Mouse (Mus musculus): Measurements from ENCODE around the gene Pip5kl1. TPM values are rescaled to one million over a fixed set of nuclear protein-coding genes. Genes with fewer than 3 reads are reported as not detected.

Gene Pip5kl1
- total RNA-seq, 2 experiments from 2014 or later, result not detected

DNA sequence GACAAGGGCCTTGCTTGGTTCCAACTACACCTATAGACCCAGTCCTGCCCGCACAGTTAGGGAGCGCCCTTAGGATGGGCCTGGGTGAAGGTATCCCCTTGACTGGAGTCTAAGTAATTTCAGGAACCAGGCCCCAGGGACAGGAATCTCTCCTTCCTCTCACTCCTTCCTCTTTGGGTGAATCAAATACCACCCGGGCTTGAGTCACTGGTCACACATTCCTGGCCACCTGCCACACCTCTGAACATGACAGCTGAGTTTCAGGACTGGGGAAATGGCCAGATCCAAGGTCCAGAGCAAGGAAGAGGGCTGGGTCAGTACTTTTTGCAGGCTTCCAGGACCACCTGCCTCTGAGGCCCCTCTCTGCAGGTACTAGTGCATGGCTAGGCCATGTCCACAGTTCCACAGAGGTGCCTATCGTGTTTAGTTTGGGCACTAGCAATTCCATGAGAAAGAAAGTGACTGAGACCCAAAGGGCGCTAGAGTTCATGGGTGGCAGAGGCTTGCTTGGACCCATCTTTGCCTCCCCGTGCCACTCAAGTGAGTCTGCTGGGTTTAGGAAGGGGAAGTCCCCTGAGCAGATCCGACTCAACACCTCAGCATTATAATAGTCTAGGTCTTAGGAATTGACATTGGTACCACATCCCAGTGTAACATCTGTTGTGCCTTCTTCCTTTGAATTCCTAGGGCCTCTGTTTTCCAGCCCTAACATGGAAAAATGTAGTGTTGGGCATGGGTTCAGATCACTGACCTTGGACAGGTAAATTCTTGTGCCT is 26.4 kb upstream of the Pip5kl1 start:
- DNase-seq, result peak; percentile 45

DNA sequence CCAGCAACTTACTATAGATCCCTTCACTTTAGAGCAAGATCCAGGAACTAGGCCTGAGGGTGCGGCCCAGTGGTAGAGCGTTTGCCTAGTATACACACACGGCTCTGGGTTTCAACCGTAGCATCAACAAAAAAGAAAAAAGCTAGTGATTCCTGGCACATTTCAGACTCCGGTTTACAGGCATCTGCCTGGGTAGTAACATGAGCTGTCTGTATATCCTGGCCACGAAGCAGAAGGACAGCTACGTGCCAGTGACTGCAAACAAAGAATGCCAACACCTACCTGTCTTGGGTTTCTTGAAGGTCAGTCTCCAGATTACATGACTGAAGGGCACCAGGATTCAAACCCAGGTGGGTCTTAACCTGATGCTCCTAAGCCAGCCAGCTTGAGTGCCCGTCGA is 25.4 kb upstream of the Pip5kl1 start:
- DNase-seq, result no peak

DNA sequence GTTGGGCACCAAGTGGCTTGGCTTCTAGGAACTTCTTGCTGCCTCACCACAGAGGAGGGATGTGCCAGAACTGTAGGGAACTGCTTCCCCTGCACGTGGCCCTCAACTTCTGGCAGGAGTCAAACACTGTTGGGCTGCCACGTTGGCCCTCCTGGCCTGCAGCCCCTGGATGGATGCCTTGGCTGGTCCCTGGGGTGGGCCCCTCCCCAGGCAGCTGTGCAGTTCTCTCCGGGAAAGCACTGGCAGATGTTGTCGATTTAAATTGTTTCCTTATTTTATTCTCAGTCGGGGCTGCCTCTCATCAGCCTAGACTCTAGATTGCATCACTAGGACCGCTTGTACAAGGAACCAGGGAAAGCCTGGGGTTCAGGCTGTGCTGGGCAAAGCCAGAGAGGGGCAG is 24.8 kb upstream of the Pip5kl1 start:
- DNase-seq, result peak; percentile 93

DNA sequence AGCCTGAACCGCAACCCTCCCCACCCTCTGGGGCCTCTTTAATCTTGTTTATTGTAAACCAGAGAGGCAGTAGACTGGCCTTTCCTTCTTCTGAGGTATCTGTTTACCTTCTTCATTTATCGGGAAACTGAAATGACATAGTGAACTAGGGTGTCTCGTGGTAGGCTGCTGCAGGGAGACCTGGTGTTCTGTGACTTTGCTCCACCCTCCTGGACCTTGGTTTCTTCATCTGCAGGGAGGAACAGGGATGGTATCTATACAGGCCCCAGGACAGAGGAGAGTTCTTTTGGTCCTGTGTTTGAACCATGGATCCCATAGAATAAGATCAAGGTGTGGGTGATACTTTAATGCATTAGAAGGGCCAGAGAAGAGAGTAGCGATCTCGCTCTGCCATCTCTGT is 23.4 kb upstream of the Pip5kl1 start:
- no peak for DNase-seq

DNA sequence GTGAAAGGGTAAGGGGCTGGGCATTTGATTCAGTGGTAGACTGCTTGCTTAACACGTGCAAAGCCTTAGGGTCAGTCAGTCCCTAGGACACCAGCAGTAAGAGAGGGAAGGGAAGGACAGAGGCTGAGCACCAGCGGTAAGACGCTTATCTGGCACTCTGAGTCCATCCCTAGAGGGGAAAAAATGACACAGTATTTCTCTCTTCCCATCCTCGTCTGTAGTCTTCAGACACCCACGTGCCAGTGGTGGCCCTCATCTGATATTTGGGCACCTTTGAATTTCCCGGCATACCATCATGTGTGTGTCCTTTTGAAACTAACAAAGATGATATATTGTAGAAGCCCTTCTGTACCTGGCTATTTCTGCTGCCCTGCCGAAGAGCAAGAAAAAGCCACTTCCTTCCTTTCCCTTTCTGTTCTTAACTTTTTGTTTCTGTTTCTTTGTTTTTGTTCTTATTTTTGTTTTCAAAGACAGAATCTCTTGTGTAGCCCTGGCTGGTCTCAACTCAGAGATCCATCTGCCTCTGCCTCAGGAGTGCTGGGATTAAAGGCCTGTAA is 20.9 kb upstream of the Pip5kl1 start:
- DNase-seq, result no peak

DNA sequence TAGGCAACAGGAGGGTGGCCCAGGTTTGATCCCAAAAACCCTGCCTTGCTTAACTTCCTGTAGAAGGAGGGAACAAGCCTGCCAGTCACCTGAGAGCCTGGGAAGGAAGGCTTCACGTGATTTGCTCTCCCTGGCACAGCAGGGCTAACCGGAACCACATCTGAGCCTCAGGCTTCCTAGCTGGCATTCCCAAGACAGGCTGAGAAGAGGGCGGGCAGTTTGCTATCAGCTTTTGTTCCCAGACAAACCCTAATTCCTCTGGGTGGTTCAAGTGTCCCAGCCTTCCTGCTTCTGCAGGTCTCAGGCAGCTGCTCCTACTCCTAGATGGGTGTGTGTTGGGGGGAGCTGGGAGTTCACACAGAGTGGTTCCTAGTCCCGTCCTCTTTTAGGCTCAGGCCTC is 19.1 kb upstream of the Pip5kl1 start:
- no peak for DNase-seq

DNA sequence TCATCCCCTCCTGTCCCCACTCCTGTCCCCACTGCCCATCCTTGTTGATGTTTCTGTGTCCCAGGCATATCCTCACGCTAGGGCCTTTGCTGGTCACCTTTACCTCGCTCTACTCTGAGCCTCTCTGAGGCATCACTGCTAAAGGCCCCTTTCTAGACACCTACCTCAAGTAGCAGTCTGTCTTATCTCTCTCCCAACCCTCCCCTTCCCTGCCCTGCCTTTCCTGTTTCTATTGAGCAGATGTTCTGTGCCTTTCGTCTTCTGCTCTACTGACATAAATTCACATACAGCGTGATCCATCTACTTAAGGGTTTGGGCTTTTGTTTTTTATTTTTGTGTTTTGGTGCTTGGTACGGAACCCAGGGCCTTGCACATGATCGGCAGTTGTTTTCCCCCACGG is 18.6 kb upstream of the Pip5kl1 start:
- DNase-seq, result no peak

DNA sequence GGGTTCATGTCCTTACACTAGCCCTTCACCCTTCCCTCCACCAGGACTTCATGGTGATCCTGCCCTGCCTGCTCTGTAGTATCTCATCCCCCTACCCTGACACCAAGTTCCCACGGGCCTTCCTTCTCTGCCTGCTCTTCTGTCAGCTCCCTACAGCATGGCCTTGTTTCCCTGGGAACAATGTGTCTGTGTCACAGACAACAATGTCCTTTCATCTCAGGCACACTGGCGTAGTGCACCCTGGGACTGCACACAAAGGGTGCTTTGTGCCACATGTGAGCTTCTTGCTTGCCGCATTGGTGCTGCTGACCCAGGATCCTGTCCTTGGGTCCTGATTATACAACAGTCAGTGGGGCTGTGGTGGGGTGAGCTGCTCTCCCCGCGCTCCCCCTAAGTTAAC is 15.0 kb upstream of the Pip5kl1 start:
- no peak for DNase-seq

DNA sequence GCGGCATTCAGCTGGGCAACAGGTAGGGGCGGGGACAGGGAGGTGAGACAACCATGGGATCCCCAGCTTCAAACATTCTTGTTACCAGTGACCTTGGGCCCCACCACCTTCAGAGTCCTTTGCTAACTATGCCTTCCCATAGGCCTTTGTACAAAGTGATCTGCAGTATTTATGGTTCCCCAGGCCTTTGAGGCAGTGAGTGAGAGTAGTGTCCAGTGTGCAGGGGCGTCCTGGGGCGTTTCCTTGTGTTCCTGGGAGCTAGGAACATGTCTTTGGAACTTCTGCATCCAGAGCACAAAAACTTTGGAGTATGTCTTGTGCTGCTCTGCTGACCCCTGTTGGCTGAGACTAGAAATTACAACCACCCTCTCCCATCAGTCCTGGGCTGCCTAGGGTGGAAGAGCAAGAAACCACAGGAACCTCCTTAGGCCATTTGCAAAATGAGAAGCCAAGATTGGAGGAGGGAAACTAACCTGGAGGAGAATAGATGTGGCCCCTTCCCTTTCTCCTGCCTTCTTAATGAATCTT is 8.0 kb upstream of the Pip5kl1 start:
- peak; percentile 54 for DNase-seq

DNA sequence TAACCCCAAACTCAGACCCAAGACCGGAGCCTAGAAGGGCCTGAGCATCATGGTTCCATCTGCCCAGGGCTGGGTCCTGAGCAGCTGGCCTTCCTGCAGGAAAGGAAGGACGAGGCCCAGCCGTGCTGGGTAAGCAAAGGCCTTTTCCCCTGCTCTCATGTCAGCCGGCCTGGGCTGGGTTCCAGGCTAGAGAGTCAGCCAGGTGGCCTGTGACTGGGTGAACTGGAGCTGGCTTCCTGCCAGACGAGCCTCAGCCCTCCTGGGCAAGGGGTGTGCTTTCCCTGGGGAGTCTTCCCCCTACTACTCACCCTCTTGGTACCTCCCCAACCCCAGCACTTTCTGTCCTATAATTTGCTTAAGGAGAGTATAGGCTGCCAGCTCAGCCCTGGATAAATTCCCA is 6.4 kb upstream of the Pip5kl1 start:
- DNase-seq, result peak; percentile 52

DNA sequence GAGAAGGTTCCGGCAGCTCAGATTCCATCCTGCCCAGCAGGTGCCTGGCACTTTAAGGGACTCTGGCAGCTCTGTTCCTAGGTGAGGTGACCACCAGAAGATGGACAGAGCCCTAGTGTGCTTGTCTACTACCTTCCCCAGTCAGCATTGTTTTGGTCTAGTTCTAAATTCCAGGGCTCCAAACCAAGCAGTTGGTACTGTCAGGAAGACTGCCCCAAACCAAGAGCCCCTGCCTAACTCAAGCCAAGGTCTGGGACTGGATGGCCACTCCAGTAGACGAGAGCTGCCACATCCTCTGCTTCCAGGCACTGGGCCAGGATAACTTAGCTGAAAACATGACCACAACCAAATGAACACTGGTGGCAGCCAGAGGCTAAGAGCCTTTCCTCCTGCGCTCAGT is 5.7 kb upstream of the Pip5kl1 start:
- DNase-seq, result no peak

DNA sequence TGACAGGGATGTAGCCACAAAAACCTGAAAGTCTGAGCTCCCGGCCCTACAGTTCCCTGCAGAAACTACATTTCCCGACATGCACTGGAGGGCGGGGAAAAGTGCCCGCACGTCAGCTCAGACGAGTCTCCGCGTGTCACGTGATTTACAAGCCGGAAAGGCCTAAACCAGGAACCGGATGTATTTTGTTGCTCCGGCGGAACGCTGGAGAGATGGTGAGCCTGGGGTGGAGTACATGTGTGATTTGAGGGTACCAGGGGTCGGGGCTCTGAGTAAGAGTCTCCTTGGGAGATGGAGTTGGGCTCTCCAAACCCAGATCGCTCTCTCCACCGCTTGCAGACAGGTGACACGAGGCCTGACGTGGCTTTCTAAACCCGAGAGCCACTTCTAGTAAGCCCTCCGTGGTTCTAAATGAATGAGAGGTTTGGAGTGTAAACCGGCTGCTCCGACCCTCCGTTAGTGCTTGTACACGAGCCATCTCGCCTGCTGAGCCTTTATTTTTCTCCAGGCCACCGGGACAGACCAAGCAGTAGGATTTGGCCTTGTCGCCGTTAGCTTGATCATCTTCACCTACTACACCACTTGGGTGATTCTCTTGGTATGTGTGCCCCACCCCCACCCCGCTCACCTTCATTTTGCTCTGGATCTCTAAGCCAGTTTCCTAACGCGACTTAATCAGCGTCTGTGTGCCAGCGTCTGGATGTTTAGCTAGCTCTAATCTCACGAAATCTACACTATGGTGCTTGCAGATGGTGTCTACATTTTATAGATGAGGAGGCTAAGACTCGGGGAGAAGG is 3.7 kb upstream of the Pip5kl1 start, which contains the start of gene Dpm2:
TSS of gene Dpm2 (plus strand) at position 161 of the 797 bp plus-strand sequence.
- peak; percentile 89 for DNase-seq

DNA sequence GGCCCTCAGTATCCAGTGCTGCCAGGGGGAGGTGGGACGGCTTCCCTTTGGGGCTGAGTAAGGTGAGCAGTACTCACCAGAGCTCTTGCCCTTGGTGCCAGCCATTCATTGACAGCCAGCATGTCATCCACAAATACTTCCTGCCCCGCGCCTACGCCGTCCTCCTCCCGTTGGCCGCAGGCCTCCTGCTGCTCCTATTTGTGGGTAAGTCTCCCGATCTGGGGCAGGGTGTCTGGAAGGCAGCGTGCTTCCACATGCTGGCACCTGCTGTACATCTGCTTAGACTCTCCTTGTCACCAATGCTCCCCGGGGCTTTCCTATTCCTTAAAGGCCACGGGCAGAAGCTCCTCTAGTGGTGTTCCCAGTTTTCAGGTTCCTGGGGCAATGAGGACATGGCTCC is 2.4 kb upstream of the Pip5kl1 start:
- DNase-seq, result no peak

DNA sequence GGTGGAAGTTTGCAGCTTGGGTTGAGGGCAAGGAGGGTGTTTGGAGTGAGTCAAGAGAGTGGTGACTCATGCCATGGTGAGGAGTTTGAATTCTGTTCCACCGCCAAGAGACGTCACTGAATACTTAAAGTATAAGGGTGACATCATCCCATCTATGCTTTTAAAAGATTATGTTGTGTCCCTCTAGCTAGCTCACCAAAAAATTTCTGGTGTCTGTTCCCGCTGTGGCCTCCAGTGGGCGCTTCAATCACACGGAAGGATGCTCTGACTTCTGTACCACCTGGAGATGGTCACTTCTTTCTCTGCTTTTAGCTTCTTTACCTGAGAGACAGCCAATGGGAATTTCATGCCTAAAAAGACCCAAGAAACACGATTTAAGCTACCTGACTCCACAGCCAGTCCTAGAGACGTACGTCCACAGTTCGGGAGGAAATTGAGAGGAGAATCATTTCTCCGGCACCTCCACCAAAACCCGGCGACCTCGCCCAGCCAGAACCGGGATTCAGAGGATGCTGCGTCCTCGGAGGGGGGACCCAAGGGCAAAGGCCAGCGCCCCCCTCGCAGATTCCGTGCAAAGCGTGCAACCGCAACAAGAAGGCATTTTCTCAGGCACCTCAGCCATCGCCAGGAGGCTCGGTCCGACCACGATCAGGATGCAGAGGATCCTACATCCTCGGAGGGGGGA is 446 bp downstream of the Pip5kl1 start:
- no peak for DNase-seq

DNA sequence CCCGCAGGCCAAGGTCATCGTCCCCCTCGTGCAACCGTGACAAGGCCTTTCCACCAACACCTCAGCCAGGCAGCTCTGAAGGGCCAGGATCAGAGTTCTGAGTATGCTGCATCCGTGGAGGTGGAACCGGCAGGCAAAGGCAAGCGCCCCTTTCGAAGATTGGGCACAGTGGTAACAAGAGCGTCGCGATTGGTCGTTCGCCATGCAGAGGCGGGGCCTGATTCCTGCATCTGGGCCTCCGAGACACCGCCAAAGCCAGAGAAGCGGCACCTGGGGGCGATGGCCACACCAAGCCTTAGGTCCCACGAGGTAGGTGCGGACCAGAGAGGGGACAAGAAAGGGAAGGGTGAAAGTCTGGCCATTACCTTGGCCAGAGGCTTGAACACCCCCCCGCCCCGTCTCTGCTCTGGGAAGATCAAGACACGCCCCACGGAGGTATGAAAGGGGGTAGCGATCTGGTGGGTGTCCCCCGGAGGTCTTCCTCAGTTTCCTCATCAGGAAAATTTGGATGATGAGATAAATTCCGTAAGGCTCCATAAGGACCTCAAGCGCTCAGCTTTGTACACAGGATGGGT is 1.1 kb downstream of the Pip5kl1 start, which contains the start of gene 9430097D07Rik:
TSS of gene 9430097D07Rik (minus strand) at position 99 of the 575 bp plus-strand sequence.
- DNase-seq, result no peak

DNA sequence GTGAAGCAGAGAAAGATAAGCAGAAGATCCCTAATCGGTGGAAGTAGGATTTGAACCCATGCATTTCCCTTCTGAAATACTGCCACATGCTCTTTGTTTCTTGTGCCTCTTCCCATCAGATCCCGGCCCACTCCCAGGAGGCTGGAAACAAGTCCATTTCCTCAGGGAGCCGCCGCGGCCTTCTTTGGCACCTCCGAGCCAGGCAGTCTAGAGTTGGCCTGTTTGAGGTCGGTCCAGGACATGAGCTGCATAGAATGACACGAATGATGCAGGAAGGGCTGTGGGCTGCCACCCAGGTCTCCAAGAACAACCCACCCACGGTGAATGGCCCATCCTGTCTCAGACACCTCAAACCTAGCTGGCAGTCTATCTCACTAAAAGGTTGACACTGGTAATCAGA is 1.9 kb downstream of the Pip5kl1 start:
- DNase-seq, result no peak

DNA sequence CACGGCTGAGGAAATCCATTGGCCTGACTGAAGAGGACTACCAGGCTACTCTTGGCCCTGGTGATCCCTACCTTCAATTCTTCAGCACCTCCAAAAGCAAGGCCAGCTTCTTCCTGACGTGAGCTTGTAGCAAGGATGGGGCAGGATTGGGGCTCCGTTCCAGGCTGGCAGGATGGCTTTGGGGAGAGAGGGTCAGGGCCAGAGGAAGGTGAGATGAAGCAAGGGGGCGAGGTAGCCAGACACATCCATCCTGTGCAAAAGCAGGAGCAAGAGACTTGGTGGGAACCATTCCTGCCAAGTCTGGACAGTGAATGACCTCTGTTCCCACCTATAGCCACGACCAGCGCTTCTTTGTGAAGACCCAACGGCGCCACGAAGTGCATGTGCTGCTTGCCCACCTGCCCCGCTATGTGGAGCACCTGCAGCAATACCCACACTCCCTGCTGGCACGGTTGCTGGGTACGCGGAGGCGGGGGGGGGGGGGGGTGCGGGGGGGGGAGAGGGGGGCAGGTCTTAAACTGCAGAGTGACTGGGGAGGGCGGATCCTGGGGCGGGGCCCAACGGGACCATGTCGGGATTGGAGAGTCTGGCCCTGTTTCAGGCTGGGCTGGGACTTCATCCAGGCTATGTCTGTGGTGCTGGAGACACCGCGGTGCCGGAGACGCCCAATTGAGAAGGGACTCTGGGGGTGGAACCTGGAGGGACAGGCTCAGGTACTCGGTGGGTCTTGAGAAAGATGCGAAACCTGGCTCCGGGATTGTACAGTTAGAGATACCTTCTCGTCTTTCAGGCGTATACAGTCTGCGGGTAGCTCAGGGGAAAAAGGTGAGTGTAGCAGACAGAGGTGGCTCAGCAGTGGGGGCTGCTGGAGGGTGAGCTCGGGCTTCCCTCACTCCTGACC is 3.8 kb downstream of the Pip5kl1 start:
- no peak for DNase-seq

DNA sequence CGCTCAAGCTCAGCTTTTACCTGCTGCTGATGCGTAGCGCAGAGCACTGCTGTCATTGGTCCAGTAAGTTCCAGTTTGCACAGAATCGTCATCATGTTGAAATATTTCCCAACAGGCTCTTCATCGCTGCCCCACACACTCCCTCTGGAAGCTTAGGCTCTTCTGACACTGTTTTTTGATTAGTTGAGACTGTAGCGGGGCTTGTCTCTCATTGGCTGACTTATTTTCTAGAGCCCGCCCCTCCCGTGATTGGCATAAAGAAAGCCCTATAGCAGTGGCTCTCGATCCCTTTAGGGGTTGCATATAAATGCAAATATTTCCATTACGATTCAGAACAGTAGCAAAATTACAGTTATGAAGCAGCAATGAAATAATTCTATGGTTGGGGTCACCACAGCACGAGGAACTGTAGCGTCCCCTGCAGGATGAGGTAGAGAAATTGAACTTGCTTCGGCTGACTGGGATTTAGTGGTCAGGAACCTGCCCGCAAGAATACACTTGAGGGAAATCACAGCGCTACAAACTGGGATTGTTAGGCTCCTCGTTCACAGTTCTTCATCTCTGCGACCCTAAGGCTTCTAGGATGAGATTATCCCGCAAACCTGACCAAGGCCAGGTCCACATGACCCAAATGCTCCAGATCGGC is 7.0 kb downstream of the Pip5kl1 start:
- DNase-seq, result no peak

DNA sequence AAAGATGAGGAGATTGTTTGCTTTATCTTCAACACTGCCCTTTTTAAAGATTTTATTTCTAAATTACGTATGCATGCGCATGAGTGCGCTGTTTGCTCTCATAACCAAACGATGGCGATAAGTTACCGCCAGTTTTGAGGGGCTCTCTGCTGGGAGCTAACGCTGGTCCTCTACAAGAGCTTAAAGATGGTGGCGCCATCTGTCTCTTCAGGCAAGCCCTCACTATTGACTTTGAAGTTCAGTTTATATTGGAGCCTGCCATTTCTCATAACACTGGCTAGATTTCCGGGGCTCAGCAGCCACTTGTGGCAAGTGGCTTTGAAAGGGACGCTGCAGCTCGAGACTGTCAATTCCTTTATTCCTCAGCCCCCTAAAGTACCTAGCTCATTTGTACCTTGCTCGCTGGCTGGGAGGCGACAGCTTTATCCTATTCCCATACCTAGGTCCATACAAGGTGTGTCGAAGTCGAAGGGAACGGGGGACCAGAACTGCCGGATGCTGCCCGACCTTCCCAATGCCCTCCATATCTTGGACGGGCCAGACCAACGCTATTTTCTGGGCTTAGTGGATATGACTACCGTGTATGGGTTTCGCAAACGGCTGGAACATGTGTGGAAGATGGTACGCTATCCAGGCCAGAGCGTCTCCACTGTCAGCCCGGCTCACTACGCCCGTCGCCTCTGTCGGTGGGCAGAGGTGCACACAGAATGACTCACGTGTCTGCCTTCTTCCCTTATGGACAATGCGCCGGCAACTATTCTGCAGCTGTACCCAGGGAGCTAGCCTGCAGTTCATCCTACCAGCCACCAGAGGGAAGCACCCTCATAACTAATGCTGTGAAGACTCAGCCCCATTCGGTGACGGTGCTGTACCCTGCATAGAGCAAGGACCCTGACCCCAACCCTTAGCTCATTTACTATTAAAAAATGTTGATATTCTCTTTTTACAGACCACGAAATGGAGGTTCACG is 8.5 kb downstream of the Pip5kl1 start:
- peak; percentile 61 for DNase-seq

All from gastrocnemius, postnatal 25 days (tissue).